Mouse (Mus musculus): ENCODE results near the gene Ptov1. TPM values are rescaled to one million over a fixed set of nuclear protein-coding genes. Genes with fewer than 3 reads are reported as not detected.

Gene Ptov1
- total RNA-seq, 2 experiments from 2014 or later = 280 to 295 TPM

GRCm38 (mm10) chr7:44845006-44845405 lies 24.6 kb downstream of the Ptov1 start:
- DNase-seq (ENCODE audit: low spot score in 2 of 2) = no peak

GRCm38 (mm10) chr7:44841825-44842463 lies 27.6 kb downstream of the Ptov1 start:
- no peak for DNase-seq (ENCODE audit: low spot score in 2 of 2)

GRCm38 (mm10) chr7:44840426-44840825 lies 29.2 kb downstream of the Ptov1 start:
- DNase-seq (ENCODE audit: low spot score in 2 of 2) = no peak

DNA sequence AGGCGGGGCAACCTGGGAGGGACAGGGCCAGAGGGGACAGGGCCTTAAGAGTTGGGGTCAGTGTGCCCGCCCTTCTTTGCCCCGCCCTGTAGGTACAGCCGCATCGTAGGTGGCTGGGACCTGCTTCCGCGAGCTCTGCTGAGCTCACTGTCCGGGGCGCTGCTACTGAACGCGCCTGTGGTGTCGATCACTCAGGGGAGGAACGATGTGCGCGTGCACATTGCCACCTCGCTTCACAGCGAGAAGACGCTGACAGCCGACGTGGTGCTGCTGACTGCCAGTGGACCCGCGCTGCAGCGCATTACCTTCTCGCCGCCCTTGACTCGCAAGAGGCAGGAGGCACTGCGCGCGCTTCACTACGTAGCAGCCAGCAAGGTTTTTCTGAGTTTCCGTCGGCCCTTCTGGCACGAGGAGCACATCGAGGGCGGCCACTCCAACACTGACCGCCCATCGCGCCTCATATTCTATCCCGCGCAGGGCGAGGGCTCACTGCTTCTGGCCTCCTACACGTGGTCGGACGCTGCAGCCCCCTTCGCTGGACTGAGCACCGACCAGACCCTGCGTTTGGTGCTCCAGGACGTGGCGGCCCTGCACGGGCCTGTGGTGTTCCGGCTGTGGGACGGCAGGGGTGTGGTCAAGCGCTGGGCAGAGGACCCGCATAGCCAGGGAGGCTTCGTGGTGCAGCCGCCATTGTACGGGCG lies 29.9 kb downstream of the Ptov1 start:
- DNase-seq (ENCODE audit: low spot score in 2 of 2) = peak in 1 of 2 experiments; percentile 39

- DNase-seq (ENCODE audit: low spot score in 2 of 2) = no peak
Measured at GRCm38 (mm10) chr7:44839171-44839490, 30.5 kb downstream of the Ptov1 start.

DNA sequence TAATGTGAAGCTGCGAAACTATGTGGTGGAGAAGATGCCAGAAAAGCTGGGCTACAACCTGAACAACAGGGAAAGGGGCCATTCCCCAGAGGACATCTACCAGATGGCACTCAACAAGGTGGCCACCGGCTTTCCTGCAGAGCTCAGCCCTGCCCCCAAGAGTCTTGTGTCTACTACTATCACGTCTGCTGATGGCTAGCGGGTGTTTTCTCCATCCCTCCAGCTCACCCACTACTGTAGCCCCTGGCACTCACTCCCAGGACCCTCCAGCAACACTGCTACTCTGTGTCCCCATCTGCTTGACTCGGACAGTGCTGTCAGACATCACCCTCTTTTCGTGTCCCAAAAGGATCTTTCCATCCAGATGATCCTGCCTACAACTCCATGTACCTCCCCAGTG lies 31.5 kb downstream of the Ptov1 start:
- no peak for DNase-seq (ENCODE audit: low spot score in 2 of 2)

DNA sequence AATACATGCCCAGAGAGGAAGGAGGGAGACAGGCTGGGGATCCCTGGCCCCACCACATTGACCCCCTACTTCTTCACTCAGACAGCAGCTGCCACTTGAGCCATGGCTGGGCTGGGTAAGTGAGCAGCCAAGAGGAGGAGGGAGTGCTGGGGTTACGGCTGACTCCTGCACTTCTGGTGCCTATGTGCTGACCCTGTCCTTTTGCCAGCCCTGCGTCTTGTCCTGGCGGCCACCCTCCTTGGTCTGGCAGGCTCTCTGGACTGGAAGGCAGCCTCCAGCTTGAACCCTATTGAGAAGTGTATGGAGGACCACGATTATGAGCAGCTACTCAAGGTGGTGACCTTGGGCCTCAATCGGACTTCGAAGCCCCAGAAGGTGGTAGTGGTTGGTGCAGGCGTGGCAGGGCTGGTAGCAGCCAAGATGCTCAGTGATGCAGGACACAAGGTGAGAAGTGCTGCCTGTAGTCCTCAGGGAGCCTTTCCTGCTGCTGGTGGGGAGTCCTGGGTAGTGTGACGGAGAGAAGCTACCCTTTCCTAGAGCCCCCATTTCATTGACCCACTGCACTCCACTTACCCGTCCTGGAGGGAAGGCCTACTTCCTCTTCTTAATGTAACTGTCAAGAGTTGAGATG lies 33.0 kb downstream of the Ptov1 start:
- no peak for DNase-seq (ENCODE audit: low spot score in 2 of 2)

- DNase-seq (ENCODE audit: low spot score in 2 of 2) = no peak
Measured at GRCm38 (mm10) chr7:44836016-44836404, 33.6 kb downstream of the Ptov1 start.

- DNase-seq (ENCODE audit: low spot score in 2 of 2) = no peak
Measured at GRCm38 (mm10) chr7:44835373-44836015, 34.1 kb downstream of the Ptov1 start.

DNA sequence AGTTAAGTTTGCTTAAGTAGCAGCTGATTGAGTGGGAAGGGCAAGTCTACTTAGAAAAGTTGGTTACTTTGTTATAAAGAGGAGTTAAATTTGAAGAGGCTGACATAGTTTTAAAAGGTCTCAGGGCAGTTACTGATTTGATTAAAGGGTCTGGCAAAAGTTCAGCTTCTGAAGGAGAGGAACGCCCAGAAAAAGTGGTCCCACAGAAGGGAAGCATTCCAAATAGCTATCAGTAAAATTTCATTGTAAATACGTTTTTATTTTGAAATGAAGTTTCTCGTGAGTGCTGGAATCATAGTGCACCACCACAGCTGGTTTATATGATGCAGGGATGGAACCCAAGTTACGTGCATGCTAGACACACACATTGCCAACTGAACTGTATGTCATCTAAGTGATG lies 36.8 kb downstream of the Ptov1 start:
- no peak for DNase-seq (ENCODE audit: low spot score in 2 of 2)

GRCm38 (mm10) chr7:44828706-44829105 lies 40.9 kb downstream of the Ptov1 start:
- DNase-seq (ENCODE audit: low spot score in 2 of 2) = no peak

DNA sequence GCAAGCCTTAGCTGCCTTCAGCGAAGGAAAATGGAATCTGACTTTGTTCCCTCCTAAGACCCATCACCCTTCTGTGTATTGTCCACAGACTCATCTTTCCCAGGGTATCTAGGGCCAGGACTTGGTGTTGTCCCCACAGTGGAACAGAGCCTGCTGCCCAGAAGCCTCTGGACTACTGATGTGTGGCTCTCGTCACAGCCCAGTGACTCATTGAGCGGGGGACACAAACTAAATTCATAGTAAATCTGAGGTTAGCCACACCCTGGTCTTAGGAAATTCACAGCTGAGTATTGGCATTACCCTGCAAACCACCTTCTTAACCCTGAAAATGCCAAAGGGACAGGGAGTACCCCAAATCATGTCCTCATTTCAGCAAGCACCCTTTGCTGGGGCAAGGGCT lies 42.8 kb downstream of the Ptov1 start:
- DNase-seq (ENCODE audit: low spot score in 2 of 2) = no peak

DNA sequence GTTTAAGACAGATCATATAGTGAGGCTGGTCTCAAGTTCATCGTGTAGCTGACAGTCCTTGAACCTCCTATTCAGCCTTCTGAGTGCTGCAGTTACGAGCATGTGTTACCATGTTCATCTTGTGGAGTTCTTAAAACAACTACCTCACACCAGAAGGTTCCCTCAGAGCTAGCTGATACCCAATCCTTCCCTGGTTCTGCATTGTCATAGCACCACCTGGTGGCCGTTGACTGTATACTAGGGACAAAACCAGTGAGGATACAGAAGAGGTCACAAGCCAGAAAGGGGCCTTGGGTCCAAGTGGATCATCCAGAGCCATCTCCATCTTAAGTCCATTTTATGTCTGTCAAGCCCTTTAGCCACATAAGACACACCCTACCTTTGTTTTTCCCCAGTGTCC lies 44.7 kb downstream of the Ptov1 start:
- DNase-seq (ENCODE audit: low spot score in 2 of 2) = peak; percentile 83 to 85

DNA sequence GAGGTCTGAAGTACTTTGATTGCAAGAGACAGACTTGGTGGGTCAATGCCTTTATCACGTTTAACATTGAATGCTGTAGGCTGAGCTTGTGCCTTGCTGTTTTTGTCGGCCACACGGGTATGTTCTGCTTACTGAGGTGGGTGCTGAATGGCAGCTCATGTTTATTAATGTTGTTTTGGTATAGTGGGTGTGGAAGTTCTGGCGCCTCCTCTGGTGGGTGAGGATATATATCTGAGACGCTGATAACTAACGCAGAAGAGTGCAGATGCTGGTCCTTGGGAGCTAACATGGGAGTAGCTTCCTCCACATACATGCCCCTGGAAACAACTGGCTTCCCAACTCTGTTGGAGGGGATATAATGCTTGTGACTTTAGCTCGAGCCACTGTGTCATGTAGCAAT lies 46.2 kb downstream of the Ptov1 start:
- DNase-seq (ENCODE audit: low spot score in 2 of 2) = peak in 1 of 2 experiments; percentile 3

DNA sequence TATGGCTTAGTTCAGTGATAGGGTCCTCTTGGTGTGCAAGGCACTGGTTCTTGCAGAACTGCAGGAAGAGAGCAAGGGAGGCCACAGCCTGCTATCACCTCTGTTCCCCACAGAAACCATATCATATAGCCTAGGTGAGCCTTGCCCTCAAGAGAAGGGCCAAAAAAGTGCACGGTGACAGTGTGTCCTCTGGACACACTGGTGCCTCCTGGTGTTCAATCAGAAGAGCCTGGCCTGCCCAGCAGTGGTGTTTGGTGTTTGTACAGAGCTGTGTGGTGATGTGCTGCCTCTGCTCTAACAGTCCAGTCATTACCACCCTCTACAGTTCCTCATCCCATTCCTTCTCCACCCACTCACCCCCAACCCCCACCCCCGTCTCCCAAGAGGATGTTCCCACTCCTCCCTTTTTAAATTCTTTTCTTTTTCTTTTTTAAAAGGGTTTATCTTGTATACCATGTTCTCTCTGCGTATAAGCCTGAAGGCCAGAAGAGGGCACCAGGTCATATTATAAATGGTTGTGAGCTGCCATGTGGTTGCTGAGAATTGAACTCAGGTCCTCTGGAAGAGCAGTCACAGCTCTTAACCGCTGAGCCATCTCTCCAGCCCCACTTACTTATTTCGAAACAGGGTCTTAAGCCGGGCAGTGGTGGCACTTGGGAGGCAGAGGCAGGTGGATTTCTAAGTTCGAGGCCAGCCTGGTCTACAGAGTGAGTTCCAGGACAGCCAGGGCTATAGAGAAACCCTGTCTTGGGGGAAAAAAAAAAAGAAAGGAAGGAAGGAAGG lies 47.7 kb downstream of the Ptov1 start:
- peak in 1 of 2 experiments; percentile 0 for DNase-seq (ENCODE audit: low spot score in 2 of 2)

GRCm38 (mm10) chr7:44820525-44820924 lies 49.1 kb downstream of the Ptov1 start:
- no peak for DNase-seq (ENCODE audit: low spot score in 2 of 2)

DNA sequence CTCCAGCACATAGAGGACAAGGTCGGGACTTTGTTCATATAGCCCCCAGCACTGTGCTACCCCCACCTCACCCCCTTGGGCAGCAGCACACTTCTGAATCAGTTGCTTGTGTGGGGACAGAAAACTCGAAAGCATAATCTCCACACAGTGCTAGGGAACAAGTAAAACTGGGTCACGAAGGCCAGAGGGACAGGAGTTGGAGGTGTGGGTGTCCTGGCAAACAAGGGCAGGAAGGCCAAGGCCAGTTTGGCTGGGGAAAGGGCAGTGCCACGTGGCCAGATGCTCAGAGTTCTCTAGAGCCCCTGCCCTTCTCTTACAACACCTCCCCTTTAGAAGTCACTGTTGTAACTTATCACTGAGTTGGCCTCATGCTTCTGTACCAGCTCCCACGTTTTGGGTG lies 49.7 kb downstream of the Ptov1 start:
- DNase-seq (ENCODE audit: low spot score in 2 of 2) = no peak

GRCm38 (mm10) chr7:44819391-44819790 lies 50.2 kb downstream of the Ptov1 start:
- no peak for DNase-seq (ENCODE audit: low spot score in 2 of 2)

DNA sequence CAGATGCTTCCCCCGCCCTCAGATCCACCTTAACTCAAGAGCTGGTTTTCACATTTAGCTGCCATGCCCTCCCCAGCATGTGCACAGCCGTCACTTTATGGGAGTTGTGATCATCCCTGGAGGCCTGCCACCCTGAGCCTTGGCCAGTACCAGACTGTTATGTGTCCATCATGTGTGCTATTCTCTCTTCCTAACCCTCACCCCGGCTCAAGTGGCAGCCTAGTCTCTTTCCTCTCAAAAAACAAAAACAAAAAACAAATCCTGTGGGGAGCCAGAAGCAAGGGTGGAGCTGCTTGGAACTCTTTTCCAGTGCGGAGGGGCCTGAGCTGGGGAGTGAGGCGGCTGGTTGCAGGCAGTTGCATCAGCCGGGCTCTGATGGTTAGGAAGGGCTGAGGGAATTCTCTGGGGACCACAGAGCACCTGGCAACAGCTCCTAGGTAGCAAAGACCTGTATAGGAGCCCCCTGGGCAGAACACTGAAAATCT lies 50.8 kb downstream of the Ptov1 start:
- DNase-seq (ENCODE audit: low spot score in 2 of 2) = no peak

GRCm38 (mm10) chr7:44818164-44818563 lies 51.4 kb downstream of the Ptov1 start:
- DNase-seq (ENCODE audit: low spot score in 2 of 2) = no peak

DNA sequence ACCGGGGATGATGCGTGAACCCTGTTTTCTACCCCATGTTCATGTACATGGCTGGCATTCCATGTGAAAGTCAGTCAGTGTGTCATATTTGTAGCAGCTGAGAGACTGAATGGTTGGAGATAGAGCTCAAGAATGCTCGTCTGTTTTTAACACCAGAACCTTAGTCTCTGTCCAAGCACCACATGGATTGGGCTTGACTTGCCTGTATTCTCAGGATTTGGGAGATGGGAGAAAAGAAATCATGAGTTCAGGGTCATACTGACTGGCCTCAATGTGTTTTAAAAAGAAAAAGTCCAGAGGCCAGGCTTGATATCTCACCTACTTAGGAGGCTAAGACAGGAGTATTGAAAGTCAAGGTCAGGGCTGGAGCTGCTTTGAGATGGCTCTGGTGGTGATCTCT lies 52.1 kb downstream of the Ptov1 start:
- DNase-seq (ENCODE audit: low spot score in 2 of 2) = no peak
